Mouse (Mus musculus): ENCODE measurements around the gene Olfr714.
"Not testable (repeated sequence)": the region's sequence is repeated elsewhere in the genome, so short reads cannot be mapped to it uniquely, and the experiment has no call there.

Gene Olfr714

GRCm38 (mm10) chr7:107070681-107071080 lies at the start of gene Olfr714:
Gene Olfr714 (plus strand): TSS chr7:107070981.
- in situ Hi-C loops (cut with MboI, MseI) = no loop called here

GRCm38 (mm10) chr7:107030874-107031273 lies 39.9 kb upstream of the Olfr714 start, which contains the start of gene Olfr713:
Gene Olfr713 (plus strand): TSS chr7:107031174.
- in situ Hi-C loops (cut with MboI, MseI) = no loop called here

GRCm38 (mm10) chr7:107039934-107040563 lies 30.7 kb upstream of the Olfr714 start:
- in situ Hi-C loops (cut with MboI, MseI) = no loop called here

GRCm38 (mm10) chr7:107043136-107043535 lies 27.6 kb upstream of the Olfr714 start:
- in situ Hi-C loops (cut with MboI, MseI) = no loop called here

- in situ Hi-C loops (cut with MboI, MseI) = no loop called here
These were observed 26.4 kb upstream of the Olfr714 start for GRCm38 (mm10) chr7:107044407-107044806.

- in situ Hi-C loops (cut with MboI, MseI) = no loop called here
These were observed 24.9 kb upstream of the Olfr714 start for GRCm38 (mm10) chr7:107045833-107046232.

GRCm38 (mm10) chr7:107047578-107047977 lies 23.2 kb upstream of the Olfr714 start:
- in situ Hi-C loops (cut with MboI, MseI) = no loop called here

GRCm38 (mm10) chr7:107092920-107093319 lies 22.1 kb downstream of the Olfr714 start, which contains the start of gene Olfr17:
Gene Olfr17 (plus strand): TSS chr7:107093220.
- in situ Hi-C loops (cut with MboI, MseI) = no loop called here

GRCm38 (mm10) chr7:107110269-107110668 lies 39.5 kb downstream of the Olfr714 start, which contains the start of gene Olfr715b:
Gene Olfr715b (minus strand): TSS chr7:107110369.
- in situ Hi-C loops (cut with MboI, MseI) = not testable (repeated sequence)

All from T-helper 17 cell (primary cell).